Mouse (Mus musculus) spleen, adult 2 months (tissue): ENCODE results near the gene Spo11.

Source experiments
- CTCF ChIP-seq: fragments of 200-500 bp; IDR thresholded peaks from 2 replicates; pipeline ENCODE4 v1.5.1; 2011; ENCODE audit warnings: mild to moderate bottlenecking, inconsistent platforms; ENCODE audit not compliant: insufficient read depth, insufficient read length, insufficient replicate concordance; ENCODE audit errors: extremely low read depth
- POLR2A ChIP-seq: fragments of 200-500 bp; IDR thresholded peaks from 2 replicates; pipeline ENCODE4 v1.6.1; 2011; ENCODE audit warnings: low read depth, low read length, inconsistent platforms

DNA sequence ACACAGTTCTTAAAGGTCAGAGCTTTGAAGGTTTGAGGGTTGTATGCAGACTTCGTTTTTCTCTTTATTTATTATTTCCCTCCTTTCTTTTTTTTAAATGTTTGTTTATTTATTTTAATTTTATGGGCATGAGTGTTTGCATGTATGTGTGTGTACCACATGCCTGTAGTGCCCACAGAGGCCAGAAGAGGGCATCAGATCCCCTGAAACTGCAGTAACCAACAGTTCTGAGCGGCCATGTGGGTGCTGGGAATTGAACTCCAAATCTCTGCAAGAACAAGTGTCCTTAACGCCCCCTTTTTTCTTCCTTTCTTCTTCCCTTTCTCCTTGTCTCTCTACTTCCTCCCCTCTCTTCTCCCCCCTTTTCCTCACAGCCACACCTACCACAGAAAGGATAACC is 17.1 kb upstream of the Spo11 start:
- TF ChIP-seq POLR2A (no peak), CTCF (no peak)
